Mouse (Mus musculus): ENCODE results near the gene Mycbp.
"Not testable (repeated sequence)": the region's sequence is repeated elsewhere in the genome, so short reads cannot be mapped to it uniquely, and the experiment has no call there.

Gene Mycbp

GRCm38 (mm10) chr4:123940878-123941277 lies 36.2 kb downstream of the Mycbp start:
- DNase-seq (ENCODE audit: low spot score): not testable (repeated sequence)

- DNase-seq (ENCODE audit: low spot score): no peak
These were observed 42.1 kb downstream of the Mycbp start for GRCm38 (mm10) chr4:123946701-123947100.

GRCm38 (mm10) chr4:123947149-123947548 lies 42.5 kb downstream of the Mycbp start:
- DNase-seq (ENCODE audit: low spot score): no peak

GRCm38 (mm10) chr4:123948901-123949300 lies 44.3 kb downstream of the Mycbp start:
- no peak for DNase-seq (ENCODE audit: low spot score)

- DNase-seq (ENCODE audit: low spot score): no peak
These were observed 45.0 kb downstream of the Mycbp start for GRCm38 (mm10) chr4:123949649-123950048.

- DNase-seq (ENCODE audit: low spot score): no peak
These were observed 47.4 kb downstream of the Mycbp start for GRCm38 (mm10) chr4:123952059-123952458.

GRCm38 (mm10) chr4:123956703-123957491 lies 52.3 kb downstream of the Mycbp start:
- peak; percentile 10 for DNase-seq (ENCODE audit: low spot score)

GRCm38 (mm10) chr4:123957492-123957808 lies 52.8 kb downstream of the Mycbp start:
- no peak for DNase-seq (ENCODE audit: low spot score)

GRCm38 (mm10) chr4:123957891-123958290 lies 53.3 kb downstream of the Mycbp start:
- DNase-seq (ENCODE audit: low spot score): no peak

- DNase-seq (ENCODE audit: low spot score): no peak
These were observed 56.3 kb downstream of the Mycbp start for GRCm38 (mm10) chr4:123960955-123961354.

All from spleen, adult 12 weeks (tissue).